Mouse (Mus musculus) G1E (cell line): ENCODE measurements around the gene Hs6st3.

Experiments used
- CTCF ChIP-seq: IDR thresholded peaks from 2 replicates; pipeline ENCODE4 v1.5.1; 2012; ENCODE audit warnings: low read depth, low read length, inconsistent platforms, mixed read lengths
- GATA1 ChIP-seq: IDR thresholded peaks from 2 replicates; pipeline ENCODE4 v1.6.1; 2012; ENCODE audit warnings: borderline replicate concordance, low read length, inconsistent platforms, mixed read lengths
- GATA2 ChIP-seq: IDR thresholded peaks from 2 replicates; pipeline ENCODE4 v1.6.1; 2012; ENCODE audit warnings: low read depth, low read length, inconsistent platforms, borderline replicate concordance
- POLR2AphosphoS5 ChIP-seq: IDR thresholded peaks from 2 replicates; pipeline ENCODE4 v1.6.1; 2012; ENCODE audit warnings: low read depth, low read length, inconsistent platforms; ENCODE audit not compliant: insufficient replicate concordance
- TAL1 ChIP-seq: conservative IDR thresholded peaks from 2 replicates; pipeline ENCODE4 v1.6.1; 2012; ENCODE audit warnings: low read depth, low read length, inconsistent platforms, mixed read lengths

DNA sequence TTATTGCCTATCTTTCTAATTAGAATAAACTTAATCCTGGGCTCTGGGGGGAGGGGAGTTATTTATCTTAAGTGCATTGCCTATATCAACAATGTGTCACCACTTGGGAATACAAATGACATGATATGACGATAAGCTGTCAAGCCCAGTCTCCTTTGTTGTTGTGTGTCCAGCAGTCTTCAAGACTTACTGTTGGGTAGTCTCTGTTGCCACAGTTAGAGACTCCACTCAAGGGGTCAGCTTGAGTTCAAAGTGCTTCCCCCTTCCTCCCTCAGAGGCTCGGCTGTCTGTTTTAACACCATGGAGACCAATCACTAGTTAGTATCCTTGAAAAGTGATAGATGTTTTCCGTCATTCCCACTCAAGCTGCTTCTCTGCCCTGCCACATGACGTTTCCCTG, 339.7 kb downstream of the Hs6st3 start:
- no peak for TF ChIP-seq TAL1
- TF ChIP-seq CTCF = no peak
- TF ChIP-seq GATA1 = no peak
- TF ChIP-seq GATA2 = no peak
- no peak for TF ChIP-seq POLR2AphosphoS5
